Mouse (Mus musculus) embryonic facial prominence, embryonic 10.5 days (tissue): ENCODE results near the gene Tnnc1. TPM values are rescaled to one million over a fixed set of nuclear protein-coding genes. Genes with fewer than 3 reads are reported as not detected.

Source experiments
- DNase-seq: peaks from one replicate; pipeline ENCODE4 v3.0.0-alpha.2; 2017; ENCODE audit warnings: low spot score
- H3K27ac ChIP-seq: fragments of 300-500 bp; sonication (generic); replicated peaks from 2 replicates; pipeline ENCODE4 v1.5.1; 2016; ENCODE audit warnings: mild to moderate bottlenecking
- H3K27me3 ChIP-seq: fragments of 300-500 bp; sonication (generic); replicated peaks from 2 replicates; pipeline ENCODE4 v1.6.1; 2016; ENCODE audit warnings: low read depth, mild to moderate bottlenecking; ENCODE audit not compliant: poor library complexity, severe bottlenecking
- H3K36me3 ChIP-seq: fragments of 300-500 bp; sonication (generic); replicated peaks from 2 replicates; pipeline ENCODE4 v1.6.1; 2016; ENCODE audit warnings: mild to moderate bottlenecking, moderate library complexity
- H3K4me1 ChIP-seq: fragments of 300-500 bp; sonication (generic); 2 replicates; pipeline ENCODE4 v1.6.1; 2016
- H3K4me3 ChIP-seq: fragments of 300-500 bp; sonication (generic); 2 replicates; pipeline ENCODE4 v1.5.1; 2016; ENCODE audit warnings: mild to moderate bottlenecking, moderate library complexity
- H3K9me3 ChIP-seq: fragments of 300-500 bp; sonication (generic); 2 replicates; pipeline ENCODE4 v1.6.1; 2016; ENCODE audit warnings: mild to moderate bottlenecking
- WGBS: fragments of 180-500 bp; shearing (Covaris S2); methylation state at CpG from one replicate; pipeline ENCODE4 v1.1.7; 2016; 5-methylcytosine and 5-hydroxymethylcytosine counted together
- polyA plus RNA-seq: library from polyadenylated mRNA; unstranded; fragments of >200 nt; fragmentation: Nextera tagmentation; extraction: Ambion mirVana; gene quantifications from 2 replicates; pipeline ENCODE4 v1.2.1, GENCODE M21; 2016

The Tnnc1 gene
- polyA plus RNA-seq, 1 experiment from 2014 or later = 3.0 TPM

DNA sequence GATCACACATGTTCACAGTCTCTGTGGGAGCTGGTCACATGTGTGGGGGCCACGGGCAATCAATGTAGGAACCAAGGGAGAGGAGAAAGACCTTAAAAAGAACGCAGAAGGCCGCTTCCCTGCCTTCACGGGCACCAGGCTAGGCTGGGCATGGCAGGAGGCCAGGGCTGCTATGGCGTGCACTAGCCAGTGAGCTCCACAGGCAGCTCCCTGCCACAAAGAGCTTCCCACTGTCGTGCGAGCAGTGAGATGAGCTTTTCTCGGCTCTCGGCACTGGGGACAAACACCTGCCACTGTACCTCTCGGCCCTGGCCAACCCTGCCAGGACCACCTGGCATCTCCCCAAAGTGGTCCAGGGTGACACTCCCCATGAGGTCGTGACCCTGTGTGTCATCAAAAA lies 36.7 kb upstream of the Tnnc1 start:
- no peak overlapping the region for H3K27ac ChIP-seq
- H3K27me3 ChIP-seq = no peaks in the 10 kb centered on the region
- 90% methylated on average over 11 of the region's 11 CpGs for WGBS
- H3K4me1 ChIP-seq = peaks cover 11% of the 10 kb centered on the region
- H3K36me3 ChIP-seq = peaks cover 69% of the 10 kb centered on the region
- no peaks in the 10 kb centered on the region for H3K9me3 ChIP-seq
- no peak overlapping the region for H3K4me3 ChIP-seq
- no peak for DNase-seq

DNA sequence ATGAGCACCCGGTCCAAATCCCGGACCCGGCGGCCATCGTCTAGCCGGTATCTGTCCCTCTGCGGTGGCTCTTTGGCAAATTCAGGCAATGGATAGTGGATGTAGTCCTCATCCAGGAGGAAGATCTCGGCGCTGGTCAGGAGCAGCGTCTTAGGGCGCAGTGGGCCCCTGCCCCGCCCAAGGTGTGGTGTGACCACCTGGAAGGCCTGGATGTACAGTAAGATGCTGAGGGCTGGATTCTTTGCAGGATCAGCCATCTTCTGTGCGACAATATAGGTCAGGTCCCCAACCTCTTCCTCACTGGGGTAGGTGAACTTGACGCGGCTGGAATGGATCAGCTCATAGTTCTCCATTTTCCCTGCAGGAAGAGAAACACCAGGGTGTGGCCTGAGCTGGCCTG lies 36.3 kb upstream of the Tnnc1 start:
- no peak overlapping the region for H3K27ac ChIP-seq
- DNase-seq = no peak
- H3K9me3 ChIP-seq = no peaks in the 10 kb centered on the region
- peaks cover 7% of the 10 kb centered on the region for H3K4me1 ChIP-seq
- H3K4me3 ChIP-seq = no peak overlapping the region
- peaks cover 74% of the 10 kb centered on the region for H3K36me3 ChIP-seq
- 94% methylated on average over 15 of the region's 15 CpGs for WGBS
- no peaks in the 10 kb centered on the region for H3K27me3 ChIP-seq

DNA sequence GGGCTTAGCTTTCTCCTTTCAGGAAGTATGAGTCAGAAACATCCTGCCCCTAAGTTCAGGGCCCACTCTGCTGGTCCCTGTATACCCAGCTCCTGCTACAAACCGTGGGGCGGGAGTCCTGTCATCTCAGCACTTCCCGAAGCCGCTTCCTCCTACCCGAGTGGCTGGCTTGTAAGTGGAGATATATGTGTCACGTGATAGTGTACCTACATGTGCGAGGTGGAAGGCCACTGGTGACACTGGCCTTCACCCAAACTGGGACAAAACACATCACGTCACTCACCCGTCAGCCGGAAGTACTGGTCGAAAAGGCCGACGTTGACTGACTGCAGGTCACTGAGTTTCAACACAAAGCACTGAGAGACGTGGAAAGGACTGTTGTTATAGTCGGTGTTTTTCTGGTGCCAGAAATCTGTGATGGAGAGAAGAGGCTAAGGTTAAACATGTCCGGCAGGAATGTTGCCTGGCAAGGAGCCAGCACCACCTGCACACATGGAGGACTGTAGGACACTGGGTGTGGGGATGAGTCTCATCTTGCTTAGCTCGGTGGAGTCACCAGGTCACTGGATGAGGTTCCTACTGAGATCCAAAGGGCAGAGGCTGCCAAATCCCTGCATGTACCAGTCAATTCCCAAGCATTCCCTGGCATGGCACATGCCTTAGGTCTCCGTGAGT lies 35.2 kb upstream of the Tnnc1 start:
- Histone ChIP-seq H3K4me1 (peaks cover 7% of the 10 kb centered on the region), H3K27ac (no peak overlapping the region), H3K36me3 (peaks cover 85% of the 10 kb centered on the region), H3K4me3 (no peak overlapping the region), H3K27me3 (no peaks in the 10 kb centered on the region), H3K9me3 (no peaks in the 10 kb centered on the region)
- WGBS = 88% methylated on average over 18 of the region's 18 CpGs
- DNase-seq = no peak

DNA sequence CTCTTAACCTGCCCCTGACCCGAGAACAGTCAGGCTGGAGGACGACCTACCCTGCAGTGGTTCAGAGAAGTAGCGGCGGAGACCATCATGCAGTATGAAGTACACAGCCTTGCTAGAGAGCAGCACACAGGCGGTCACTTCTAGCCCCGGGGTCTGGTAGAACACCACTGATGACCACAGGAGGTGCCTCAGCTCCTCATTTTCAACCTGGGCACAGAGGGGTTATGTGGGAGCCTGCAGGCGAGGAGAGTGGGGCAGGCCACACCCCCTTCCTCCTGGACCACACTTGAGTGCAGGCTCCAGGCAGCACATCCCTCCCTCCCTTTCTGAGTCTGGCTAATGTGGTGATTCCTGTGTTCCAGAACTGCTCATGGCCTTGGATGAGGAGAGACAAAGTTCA lies 34.6 kb upstream of the Tnnc1 start:
- no peak overlapping the region for H3K4me3 ChIP-seq
- WGBS = 88% methylated on average over 7 of the region's 7 CpGs

GRCm38 (mm10) chr14:31177287-31177686 lies 30.8 kb upstream of the Tnnc1 start:
- WGBS = 94% methylated on average over 16 of the region's 16 CpGs
- no peak for DNase-seq
- no peaks in the 10 kb centered on the region for H3K9me3 ChIP-seq

More for the DNA sequence above, 34.6 kb upstream of the Tnnc1 start:
- Histone ChIP-seq H3K27ac (no peak overlapping the region), H3K36me3 (peaks cover 90% of the 10 kb centered on the region), H3K4me1 (peaks cover 5% of the 10 kb centered on the region), H3K9me3 (no peaks in the 10 kb centered on the region), H3K27me3 (no peaks in the 10 kb centered on the region)
- DNase-seq = no peak

DNA sequence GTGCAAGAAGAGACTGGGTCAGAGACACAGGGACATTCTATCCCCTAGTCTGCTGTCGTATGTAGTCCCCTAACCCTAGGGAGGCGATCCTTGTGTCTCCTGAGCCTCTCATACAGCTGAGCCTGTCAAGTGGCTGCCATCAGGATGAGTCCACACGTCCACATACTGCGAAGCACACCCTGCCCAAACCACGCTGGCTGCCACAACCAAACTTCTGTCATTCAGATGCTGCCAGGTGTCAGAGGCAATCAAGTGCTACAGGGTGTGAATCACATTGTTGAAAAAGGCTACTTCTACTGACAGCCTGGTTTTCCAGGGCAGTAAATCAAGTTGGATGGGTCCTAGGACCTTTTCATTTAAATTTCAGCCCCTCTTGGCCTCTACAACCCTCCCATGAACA lies 30.4 kb upstream of the Tnnc1 start:
- Histone ChIP-seq H3K27ac (no peak overlapping the region), H3K4me3 (no peak overlapping the region), H3K36me3 (peaks cover 99% of the 10 kb centered on the region), H3K9me3 (no peaks in the 10 kb centered on the region), H3K27me3 (no peaks in the 10 kb centered on the region), H3K4me1 (no peaks in the 10 kb centered on the region)
- WGBS = 93% methylated on average over 5 of the region's 5 CpGs
- no peak for DNase-seq

More at GRCm38 (mm10) chr14:31177287-31177686, 30.8 kb upstream of the Tnnc1 start:
- no peak overlapping the region for H3K27ac ChIP-seq
- no peak overlapping the region for H3K4me3 ChIP-seq
- H3K36me3 ChIP-seq = peaks cover 99% of the 10 kb centered on the region
- no peaks in the 10 kb centered on the region for H3K4me1 ChIP-seq
- no peaks in the 10 kb centered on the region for H3K27me3 ChIP-seq

DNA sequence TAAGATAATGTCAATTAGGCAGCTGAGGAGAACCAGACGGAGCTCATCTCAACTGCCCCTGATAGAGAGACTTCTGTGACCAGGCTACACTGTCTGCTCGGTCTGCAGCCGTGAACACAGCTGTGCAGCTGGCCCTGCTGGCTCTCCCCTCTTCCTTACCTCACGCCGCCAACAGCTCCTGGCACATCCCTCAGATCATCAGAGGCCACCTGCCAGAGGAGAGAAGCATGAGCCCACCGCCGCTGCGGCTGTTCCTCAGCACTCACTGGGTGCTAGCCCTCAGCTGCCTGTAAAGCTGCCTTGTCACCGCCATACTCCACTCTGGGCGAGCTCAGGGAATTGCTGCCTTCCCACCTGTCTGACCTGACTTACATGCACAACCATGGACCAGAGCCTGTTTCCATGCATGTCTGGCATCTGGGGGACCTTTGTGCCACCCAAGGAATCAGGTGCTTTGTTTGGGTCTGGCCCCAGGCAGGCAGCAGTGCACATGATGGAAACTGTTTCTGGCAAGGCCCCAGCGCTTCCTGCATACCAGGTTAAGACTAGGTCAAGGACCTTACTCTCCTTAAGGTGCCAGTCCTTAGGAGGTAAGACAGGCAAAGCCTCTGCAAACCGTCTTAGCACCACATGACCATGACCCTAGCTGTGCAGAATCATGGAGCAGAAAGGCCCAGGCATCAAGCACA lies 28.3 kb upstream of the Tnnc1 start:
- H3K27ac ChIP-seq = no peak overlapping the region
- DNase-seq = no peak
- H3K4me1 ChIP-seq = no peaks in the 10 kb centered on the region
- H3K27me3 ChIP-seq = no peaks in the 10 kb centered on the region
- H3K4me3 ChIP-seq = no peak overlapping the region
- WGBS = 94% methylated on average over 12 of the region's 12 CpGs
- no peaks in the 10 kb centered on the region for H3K9me3 ChIP-seq
- peaks cover 99% of the 10 kb centered on the region for H3K36me3 ChIP-seq

DNA sequence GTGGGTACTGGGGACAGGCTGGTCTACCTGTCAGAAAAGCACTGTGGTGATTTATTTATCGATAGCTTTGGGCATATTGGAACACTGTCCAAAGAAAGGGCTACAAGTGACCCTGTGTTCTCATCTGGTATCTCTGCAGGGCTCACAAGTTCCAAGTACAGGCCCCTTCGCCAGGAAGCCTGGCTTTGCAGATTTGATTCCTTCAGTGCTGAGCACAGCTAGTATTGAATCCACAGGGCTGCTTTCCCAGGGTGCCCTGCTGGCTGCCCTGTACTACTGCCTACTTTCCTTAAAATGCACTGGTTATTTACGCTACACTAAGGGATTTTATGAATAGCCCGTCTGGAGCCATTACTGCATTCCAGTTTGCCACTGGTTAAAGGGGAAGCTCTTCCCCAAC lies 26.6 kb upstream of the Tnnc1 start:
- no peak overlapping the region for H3K4me3 ChIP-seq
- no peak for DNase-seq
- no peak overlapping the region for H3K27ac ChIP-seq
- no peaks in the 10 kb centered on the region for H3K27me3 ChIP-seq
- H3K4me1 ChIP-seq = no peaks in the 10 kb centered on the region
- H3K9me3 ChIP-seq = no peaks in the 10 kb centered on the region
- peaks cover 99% of the 10 kb centered on the region for H3K36me3 ChIP-seq
- WGBS = 87% methylated on average over 4 of the region's 4 CpGs

- Histone ChIP-seq H3K27me3 (no peaks in the 10 kb centered on the region), H3K4me3 (no peak overlapping the region), H3K9me3 (no peaks in the 10 kb centered on the region), H3K27ac (no peak overlapping the region), H3K36me3 (peaks cover 99% of the 10 kb centered on the region), H3K4me1 (no peaks in the 10 kb centered on the region)
- 67% methylated on average over 2 of the region's 2 CpGs for WGBS
- no peak for DNase-seq
These were observed 25.3 kb upstream of the Tnnc1 start for GRCm38 (mm10) chr14:31182786-31183290.

GRCm38 (mm10) chr14:31183541-31183940 lies 24.6 kb upstream of the Tnnc1 start:
- Histone ChIP-seq H3K9me3 (no peaks in the 10 kb centered on the region), H3K27me3 (no peaks in the 10 kb centered on the region), H3K4me1 (no peaks in the 10 kb centered on the region), H3K36me3 (peaks cover 100% of the 10 kb centered on the region), H3K27ac (no peak overlapping the region), H3K4me3 (no peak overlapping the region)
- 92% methylated on average over 5 of the region's 5 CpGs for WGBS
- DNase-seq = no peak

GRCm38 (mm10) chr14:31184195-31184594 lies 23.9 kb upstream of the Tnnc1 start:
- Histone ChIP-seq H3K27me3 (no peaks in the 10 kb centered on the region), H3K9me3 (no peaks in the 10 kb centered on the region), H3K4me3 (no peak overlapping the region), H3K36me3 (peaks cover 100% of the 10 kb centered on the region), H3K4me1 (no peaks in the 10 kb centered on the region), H3K27ac (no peak overlapping the region)
- DNase-seq = no peak
- WGBS = 92% methylated on average over 12 of the region's 12 CpGs

DNA sequence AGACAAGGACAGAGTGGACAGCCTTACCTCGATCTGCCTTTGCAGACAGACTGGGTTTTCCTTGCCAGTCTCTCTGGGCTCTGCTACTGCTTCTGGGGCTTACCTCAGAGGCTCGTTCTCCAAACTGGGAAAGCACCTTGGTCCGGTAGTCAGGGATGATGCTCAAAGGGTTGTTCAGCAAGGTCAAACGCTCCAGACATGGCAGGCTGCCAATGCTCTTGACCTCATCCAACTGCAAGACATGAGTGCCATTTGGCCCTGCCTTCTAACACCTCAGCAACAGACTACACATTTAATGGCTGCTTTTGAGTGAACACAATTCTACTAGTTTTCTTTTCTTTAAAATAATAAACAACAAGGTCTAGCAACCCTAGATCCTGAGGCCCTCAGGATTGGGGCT lies 21.5 kb upstream of the Tnnc1 start:
- Histone ChIP-seq H3K4me1 (no peaks in the 10 kb centered on the region), H3K27ac (no peak overlapping the region), H3K36me3 (peaks cover 100% of the 10 kb centered on the region), H3K4me3 (no peak overlapping the region), H3K9me3 (no peaks in the 10 kb centered on the region), H3K27me3 (no peaks in the 10 kb centered on the region)
- DNase-seq = no peak
- 92% methylated on average over 4 of the region's 4 CpGs for WGBS

DNA sequence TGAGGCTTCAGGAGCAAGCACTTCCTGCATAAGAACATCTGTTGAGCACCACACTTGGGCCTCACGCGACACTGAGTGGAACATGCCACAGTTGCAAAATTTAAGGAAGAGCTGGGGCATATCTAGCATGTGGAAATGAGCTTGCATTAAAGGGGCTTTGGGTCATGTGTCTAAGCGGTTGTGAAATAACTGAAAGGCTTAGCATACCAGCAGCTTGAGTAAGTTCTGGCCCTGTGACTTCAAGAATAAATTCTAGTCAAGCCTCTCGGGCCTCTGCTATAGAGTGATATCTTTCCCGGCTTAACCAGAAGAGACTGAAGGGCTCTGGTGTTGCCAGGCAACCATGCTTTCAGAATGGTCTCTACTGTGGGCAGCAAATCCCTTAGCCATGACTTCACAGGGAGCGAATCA lies 19.3 kb upstream of the Tnnc1 start:
- no peak for DNase-seq
- Histone ChIP-seq H3K4me1 (no peaks in the 10 kb centered on the region), H3K36me3 (peaks cover 100% of the 10 kb centered on the region), H3K27ac (no peak overlapping the region), H3K9me3 (no peaks in the 10 kb centered on the region), H3K27me3 (no peaks in the 10 kb centered on the region), H3K4me3 (no peak overlapping the region)
- 90% methylated on average over 6 of the region's 6 CpGs for WGBS
